Mouse (Mus musculus) central nervous system, embryonic 11.5 days (tissue): ENCODE data around the gene Olfr281. TPM values are rescaled to one million over a fixed set of nuclear protein-coding genes. Genes with fewer than 3 reads are reported as not detected.

Experiments
- polyA plus RNA-seq: library from polyadenylated mRNA; depleted of rRNA; stranded (reverse); fragments of >200 nt; gene quantifications from 2 replicates; pipeline ENCODE4 v1.2.3, GENCODE M21; 2012; rRNA removed

Gene Olfr281
- not detected in 2 replicates for polyA plus RNA-seq

DNA sequence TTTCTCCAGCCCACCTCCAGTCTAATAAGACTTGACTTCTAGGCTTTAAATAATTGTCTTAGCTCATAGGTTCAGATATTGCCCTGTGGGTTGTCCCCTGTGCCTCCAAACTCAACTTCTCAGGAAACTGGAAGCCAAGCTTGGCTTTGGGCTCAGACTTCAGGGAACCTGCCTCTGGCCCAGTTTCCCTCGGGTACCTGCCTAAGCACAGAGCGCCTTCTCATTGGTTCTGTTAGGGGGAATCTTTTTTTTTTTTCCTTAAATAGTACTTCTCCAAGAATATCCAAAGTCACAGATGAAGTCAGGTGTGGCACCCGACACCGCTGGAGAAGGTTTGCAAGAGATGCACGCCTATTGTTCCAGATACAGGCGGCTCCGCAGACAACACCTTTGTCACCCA, at the start of gene Olfr281:
TSS of gene Olfr281 (plus strand) at position 301 of the 400 bp plus-strand sequence.

GRCm38 (mm10) chr15:98430925-98431324, 21.5 kb upstream of the Olfr281 start, which contains the start of gene Olfr282:
Olfr282 (plus strand) TSS chr15:98431225.

GRCm38 (mm10) chr15:98469596-98469995, 17.2 kb downstream of the Olfr281 start, which contains the start of gene OR5BS1P:
OR5BS1P (plus strand) TSS chr15:98469896.

DNA sequence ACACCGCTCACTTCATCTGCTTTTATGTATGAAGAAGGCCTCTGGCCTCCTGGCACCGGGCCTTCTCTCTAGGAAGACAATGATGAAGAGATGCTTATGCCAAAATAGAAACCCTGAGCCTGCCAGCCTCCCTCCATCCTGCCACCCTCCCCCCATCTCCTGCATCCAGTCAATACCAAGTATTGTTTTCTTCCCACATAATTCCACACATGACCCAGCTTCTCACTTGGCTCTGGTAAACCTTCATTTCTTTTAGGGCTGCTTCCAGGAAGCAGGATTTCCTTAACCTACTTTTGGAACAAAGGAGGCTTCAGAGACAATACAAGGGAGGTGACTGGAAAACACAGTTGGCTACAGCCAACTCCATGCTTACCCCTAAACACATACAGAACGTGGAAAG, 30.3 kb downstream of the Olfr281 start, which contains the start of gene Lalba:
TSS of gene Lalba (minus strand) at position 21 of the 400 bp plus-strand sequence.

DNA sequence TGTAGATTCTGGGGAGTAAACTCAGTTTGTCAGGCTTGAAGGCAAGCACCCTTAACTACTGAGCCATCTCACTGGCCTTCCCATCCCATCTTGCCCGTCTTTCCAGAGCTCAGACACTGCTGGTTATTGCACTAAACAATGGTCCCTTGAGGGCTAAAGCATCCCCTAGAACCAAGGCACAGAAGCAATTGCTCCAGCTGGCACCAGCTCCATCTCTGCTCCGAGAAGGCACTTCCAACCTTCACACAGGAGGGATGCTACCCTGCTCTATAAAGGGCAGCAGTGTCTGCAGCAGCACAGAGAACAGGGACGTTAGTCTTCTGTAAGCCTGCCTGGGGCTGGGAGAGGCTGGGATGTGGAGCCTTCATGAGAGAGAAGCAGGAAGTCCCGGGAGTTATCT, 39.7 kb downstream of the Olfr281 start, which contains the start of gene Olfr279:
TSS of gene Olfr279 (plus strand) at position 301 of the 400 bp plus-strand sequence.

Other genes starting within 250 kb of the Olfr281 start
- not detected in 2 replicates for gene Gm44579, start 231.6 kb upstream of the Olfr281 start, polyA plus RNA-seq
- not detected in 2 replicates for gene Olfr287, start 231.5 kb upstream of the Olfr281 start, polyA plus RNA-seq
- gene Olfr286, start 218.1 kb upstream of the Olfr281 start, polyA plus RNA-seq = not detected in 2 replicates
- not detected in 2 replicates for gene H1fnt, start 195.3 kb upstream of the Olfr281 start, polyA plus RNA-seq
- 2.4 TPM in 2 replicates for gene Zfp641, start 156.4 kb upstream of the Olfr281 start, polyA plus RNA-seq
- not detected in 2 replicates for gene Olfr285, start 135.2 kb upstream of the Olfr281 start, polyA plus RNA-seq
- not detected in 2 replicates for gene Olfr284, start 111.6 kb upstream of the Olfr281 start, polyA plus RNA-seq
- gene Olfr283, start 71.6 kb upstream of the Olfr281 start, polyA plus RNA-seq = not detected in 2 replicates
- not detected in 2 replicates for gene Olfr282, start 21.4 kb upstream of the Olfr281 start, polyA plus RNA-seq
- not detected in 2 replicates for gene OR5BS1P, start 17.3 kb downstream of the Olfr281 start, polyA plus RNA-seq
- gene Lalba, start 30.1 kb downstream of the Olfr281 start, polyA plus RNA-seq = not detected in 2 replicates
- not detected in 2 replicates for gene Olfr279, start 39.8 kb downstream of the Olfr281 start, polyA plus RNA-seq
- gene Kansl2, start 81.7 kb downstream of the Olfr281 start, polyA plus RNA-seq = 125 and 135 TPM in 2 replicates
- gene Ccnt1, start 118.3 kb downstream of the Olfr281 start, polyA plus RNA-seq = 21.9 and 30.6 TPM in 2 replicates
- gene 4930415O20Rik, start 118.4 kb downstream of the Olfr281 start, polyA plus RNA-seq = not detected in 2 replicates
- 53.7 and 55.8 TPM in 2 replicates for gene Adcy6, start 157.5 kb downstream of the Olfr281 start, polyA plus RNA-seq
- 75.3 and 102 TPM in 2 replicates for gene Cacnb3, start 178.3 kb downstream of the Olfr281 start, polyA plus RNA-seq
- gene Ddx23, start 210.3 kb downstream of the Olfr281 start, polyA plus RNA-seq = 66.3 and 99.5 TPM in 2 replicates
- 7.9 and 12.3 TPM in 2 replicates for gene Rnd1, start 224.9 kb downstream of the Olfr281 start, polyA plus RNA-seq